Mouse (Mus musculus): ENCODE measurements around the gene Mxra7.

- TF ChIP-seq CTCF (IDR thresholded peaks at IDR 0.05; ENCODE audit: extremely low read depth, insufficient read depth, insufficient read length, insufficient replicate concordance) (no peak), POLR2A (IDR thresholded peaks at IDR 0.05; ENCODE audit: low read depth, low read length) (no peak)
Observed at GRCm38 (mm10) chr11:116775407-116775806, 52.4 kb downstream of the Mxra7 start, which contains the start of gene St6galnac1.

Data from spleen, adult 2 months (tissue).